Mouse (Mus musculus) hematopoietic stem cell, adult 5-6 weeks (primary cell): ENCODE results near the gene Fmo4. TPM values are rescaled to one million over a fixed set of nuclear protein-coding genes. Genes with fewer than 3 reads are reported as not detected.

Experiments used
- ATAC-seq, 2 experiments: fragments of 125-278 bp in 1 of 2; replicated peaks in 1 of 2; 2 replicates each; pipeline ENCODE4 v1.8.0; 2016 to 2017; ENCODE audit warnings: inconsistent platforms in 2 of 2, mild to moderate bottlenecking in 2 of 2, moderate number of reproducible peaks in 2 of 2, low read depth in 1 of 2, moderate TSS enrichment in 1 of 2; ENCODE audit not compliant: low FRiP score in 2 of 2, poor library complexity in 2 of 2, severe bottlenecking in 2 of 2, insufficient read depth in 1 of 2, low TSS enrichment in 1 of 2
- total RNA-seq: library from RNA; stranded (forward); fragments of 172-1452, 232-1000 nt; gene quantifications from 2 replicates; pipeline ENCODE4 v1.2.3, GENCODE M21; 2017

Gene Fmo4
- total RNA-seq: not detected in 2 replicates

DNA sequence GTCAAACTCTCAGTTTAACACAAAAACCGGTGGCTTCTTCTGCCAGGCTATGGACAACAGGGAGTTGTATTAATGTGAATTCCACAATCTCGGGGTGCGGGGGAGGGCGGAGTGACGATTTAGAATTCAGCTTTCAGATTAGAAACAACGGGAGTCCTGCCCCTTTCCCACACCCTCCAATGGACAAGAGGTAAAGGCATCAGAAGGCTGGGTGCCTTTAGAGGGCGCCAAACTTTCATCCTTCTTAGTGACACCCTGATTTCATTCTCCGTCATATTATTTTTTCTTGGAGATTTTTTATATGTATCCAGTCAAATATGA, at the start of gene Fmo4:
Gene Fmo4 (minus strand): TSS at position 137 of the 321 bp plus-strand sequence.
- no peak for ATAC-seq

DNA sequence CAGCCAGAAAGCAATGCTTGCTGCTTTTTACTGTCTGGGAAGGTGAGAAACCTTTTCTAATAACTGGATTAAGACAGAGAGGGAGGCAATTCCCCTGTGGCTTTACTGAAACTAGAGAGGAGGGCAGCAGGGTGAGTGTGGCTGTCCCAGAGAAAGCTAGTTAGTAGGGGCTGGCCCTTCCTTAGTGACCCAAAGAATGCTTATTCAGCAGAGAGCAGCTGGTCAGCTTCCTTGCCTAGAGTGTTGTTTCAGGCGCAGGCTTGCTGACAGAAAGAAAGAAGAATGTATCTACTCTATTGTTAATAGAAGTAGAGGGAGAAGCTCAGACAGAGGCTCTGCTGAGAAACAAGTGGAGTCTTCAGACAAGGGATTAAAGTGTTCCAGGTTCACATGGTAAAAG, 48.6 kb upstream of the Fmo4 start:
- no peak for ATAC-seq

DNA sequence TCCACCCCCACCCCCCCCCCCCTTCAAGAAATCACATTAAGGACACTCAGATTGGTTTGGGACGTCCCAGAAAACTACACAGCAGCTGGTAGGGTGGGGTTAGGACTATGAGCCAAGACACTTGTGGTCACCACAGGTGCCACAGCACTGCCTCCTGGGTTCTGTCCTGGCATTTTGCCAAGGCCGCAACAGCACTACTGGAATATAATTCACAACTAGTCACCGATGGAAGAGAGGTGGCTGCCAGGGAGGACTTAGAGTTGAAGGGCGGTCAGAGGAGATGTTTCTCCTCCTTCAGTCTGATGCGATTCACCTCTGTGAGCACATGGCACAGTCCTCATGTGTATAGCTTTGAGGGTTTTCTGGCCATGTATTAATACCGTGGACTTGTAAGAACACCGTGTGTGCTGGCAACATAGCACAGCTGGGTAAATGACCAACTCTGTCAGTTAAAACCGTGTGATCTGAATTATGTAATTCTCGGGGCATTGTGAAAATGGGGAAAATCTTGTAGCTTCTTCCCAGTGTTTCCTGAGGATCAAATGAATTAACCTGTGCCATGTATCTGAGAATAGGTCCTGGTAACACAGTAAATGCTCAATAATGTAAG, 46.3 kb upstream of the Fmo4 start:
- ATAC-seq: no peak

GRCm38 (mm10) chr1:162859545-162859976, 45.8 kb upstream of the Fmo4 start:
- ATAC-seq: no peak

GRCm38 (mm10) chr1:162858748-162859130, 45.0 kb upstream of the Fmo4 start:
- no peak for ATAC-seq

GRCm38 (mm10) chr1:162857766-162858747, 44.3 kb upstream of the Fmo4 start:
- no peak for ATAC-seq

- ATAC-seq: no peak
Measured at GRCm38 (mm10) chr1:162853812-162854482, 40.2 kb upstream of the Fmo4 start.

- ATAC-seq: no peak
Measured at GRCm38 (mm10) chr1:162847554-162847953, 33.8 kb upstream of the Fmo4 start.

- no peak for ATAC-seq
Measured at GRCm38 (mm10) chr1:162840211-162840610, 26.4 kb upstream of the Fmo4 start.

GRCm38 (mm10) chr1:162838976-162839375, 25.2 kb upstream of the Fmo4 start:
- no peak for ATAC-seq

GRCm38 (mm10) chr1:162834342-162834741, 20.6 kb upstream of the Fmo4 start:
- ATAC-seq: no peak

- no peak for ATAC-seq
Measured at GRCm38 (mm10) chr1:162832574-162832953, 18.8 kb upstream of the Fmo4 start.

GRCm38 (mm10) chr1:162831838-162832573, 18.2 kb upstream of the Fmo4 start:
- ATAC-seq: no peak

GRCm38 (mm10) chr1:162819280-162819679, 5.5 kb upstream of the Fmo4 start:
- ATAC-seq: no peak

DNA sequence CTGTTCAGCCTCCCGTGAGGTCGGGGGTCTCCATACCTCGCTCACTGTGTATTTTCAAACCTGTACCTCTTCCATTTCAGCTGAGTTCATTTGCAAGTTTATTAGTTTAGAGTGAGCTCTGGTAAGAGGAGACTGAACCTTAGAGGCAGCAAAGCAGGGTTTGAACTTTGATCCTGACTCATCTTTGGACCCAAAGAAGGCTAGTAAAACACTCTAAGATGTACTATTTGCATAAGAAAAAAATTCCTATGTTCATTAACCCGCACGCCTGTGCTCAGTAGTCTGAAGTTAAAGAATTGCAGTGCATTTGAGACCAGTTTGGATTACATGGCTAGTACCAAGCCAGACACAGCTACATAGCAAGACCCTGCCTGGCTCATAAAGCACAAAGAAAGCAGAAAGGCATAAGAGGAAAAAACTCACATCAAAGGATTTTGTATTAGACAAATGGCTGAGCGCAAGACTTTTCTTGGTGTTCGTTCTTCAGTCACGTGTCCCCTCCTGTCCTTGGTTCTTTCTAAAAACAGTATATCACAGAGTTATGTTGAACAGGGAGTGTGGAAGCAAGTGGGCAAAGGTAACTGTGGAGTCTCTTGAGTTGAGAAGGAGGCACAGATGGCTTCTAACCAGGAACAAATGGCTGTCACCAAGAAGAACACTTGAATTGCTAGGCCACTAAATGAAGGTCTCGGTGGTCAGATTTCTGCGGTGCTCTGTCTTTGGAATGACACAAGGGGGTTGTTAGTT, 1.8 kb upstream of the Fmo4 start:
- ATAC-seq: no peak

- ATAC-seq: no peak
Measured at GRCm38 (mm10) chr1:162814932-162815331, 1.2 kb upstream of the Fmo4 start.
